In the genomic region with DNA sequence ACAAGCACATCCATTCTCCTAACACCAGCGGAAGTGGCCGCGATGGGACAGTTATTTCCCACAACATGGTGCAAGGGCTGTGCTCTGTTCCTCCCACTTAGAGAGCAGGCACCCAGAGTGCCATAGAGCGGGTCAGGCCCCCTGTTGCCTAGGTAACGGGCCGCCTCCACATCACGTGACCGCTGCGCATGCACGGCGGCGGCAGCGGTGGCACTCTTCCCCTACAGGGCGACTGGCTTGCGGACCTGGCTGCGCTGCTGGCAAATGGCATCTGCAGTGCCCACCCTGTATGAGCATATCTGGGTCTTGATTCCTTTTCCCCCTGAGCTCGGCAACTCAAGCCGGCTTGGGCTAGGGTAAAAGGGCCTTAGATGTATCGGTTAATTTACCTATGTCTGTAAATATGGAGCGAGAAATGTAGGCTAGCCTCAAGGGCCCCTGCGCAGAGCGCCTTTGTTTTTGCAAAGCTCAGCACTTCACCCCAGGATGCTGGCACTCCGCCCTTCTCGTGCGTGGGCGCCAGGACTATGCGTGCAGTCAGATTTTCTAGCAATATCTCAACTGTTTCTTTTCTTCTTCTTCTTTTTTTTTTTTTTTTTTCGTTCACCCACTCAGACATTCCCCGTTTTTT, we compare ENCODE assay signal across 8 mouse cellular contexts. TPM values are rescaled to one million over a fixed set of nuclear protein-coding genes. Genes with fewer than 3 reads are reported as not detected.
DNase-seq lines count a peak whose midpoint lies in the region; ATAC-seq and TF ChIP-seq lines count a peak whose summit lies in the region.

No protein-coding gene starts in this region.

- no peaks in the 10 kb centered on the region for H3K27me3 ChIP-seq in embryonic facial prominence, embryonic 14.5 days (replicated peaks; ENCODE audit: control insufficient read depth, insufficient read depth, low read length)
- no peaks in the 10 kb centered on the region for H3K27me3 ChIP-seq in limb, embryonic 13.5 days
- no peaks in the 10 kb centered on the region for H3K27me3 ChIP-seq in midbrain, embryonic 15.5 days (replicated peaks)

- TF ChIP-seq CTCF in bone marrow, adult 2 months (IDR thresholded peaks at IDR 0.05; ENCODE audit: control insufficient read depth, insufficient read depth, low read length), result no peak

- H3K9ac ChIP-seq in embryonic facial prominence, embryonic 14.5 days (ENCODE audit: low read depth, low read length), result peak overlapping the region; percentile 65
- peak overlapping the region; percentile 68 for H3K9ac ChIP-seq in limb, embryonic 13.5 days
- H3K9ac ChIP-seq in midbrain, embryonic 15.5 days, result peak overlapping the region; percentile 65

- peak; percentile 62; the same call in 1 of the 2 replicates for TF ChIP-seq POLR2A in bone marrow, adult 2 months (IDR thresholded peaks at IDR 0.05; ENCODE audit: borderline replicate concordance, control insufficient read depth, low read depth, low read length)

- H3K4me1 ChIP-seq in bone marrow, adult 2 months (ENCODE audit: control insufficient read depth, insufficient read depth, low read length), result peaks cover 8% of the 10 kb centered on the region
- H3K4me1 ChIP-seq in embryonic facial prominence, embryonic 14.5 days (ENCODE audit: control insufficient read depth, insufficient read depth, low read length), result peaks cover 28% of the 10 kb centered on the region
- peaks cover 38% of the 10 kb centered on the region for H3K4me1 ChIP-seq in limb, embryonic 13.5 days
- peaks cover 29% of the 10 kb centered on the region for H3K4me1 ChIP-seq in midbrain, embryonic 15.5 days

- peak; percentile 96 for DNase-seq in 3T3-L1 (ENCODE audit: low read depth, low spot score)
- DNase-seq in embryonic facial prominence, embryonic 14.5 days (ENCODE audit: low spot score), result peak; percentile 96
- peak; percentile 86 for DNase-seq in heart, adult 8-10 months (ENCODE audit: low spot score)
- peak; percentile 91 to 92 for DNase-seq in kidney, adult 8-10 months
- DNase-seq in spleen, adult 18-20 months, result peak; percentile 91

- peak; percentile 98 for ATAC-seq in embryonic facial prominence, embryonic 14.5 days (ENCODE audit: low read depth)
- peak; percentile 96 for ATAC-seq in limb, embryonic 13.5 days (ENCODE audit: low FRiP score, low read depth)
- peak; percentile 96 for ATAC-seq in midbrain, embryonic 15.5 days (replicated peaks)

- under 1% methylated on average over 29 of the region's 29 CpGs for WGBS in bone marrow, adult 2 months
- WGBS in embryonic facial prominence, embryonic 14.5 days, result 2% methylated on average over 29 of the region's 29 CpGs
- WGBS in limb, embryonic 13.5 days, result 2% methylated on average over 29 of the region's 29 CpGs
- WGBS in midbrain, embryonic 15.5 days, result 2% methylated on average over 29 of the region's 29 CpGs

- H3K4me2 ChIP-seq in embryonic facial prominence, embryonic 14.5 days (ENCODE audit: low read depth, low read length), result peak overlapping the region; percentile 73
- H3K4me2 ChIP-seq in limb, embryonic 13.5 days (replicated peaks), result peak overlapping the region; percentile 80
- peak overlapping the region; percentile 72 for H3K4me2 ChIP-seq in midbrain, embryonic 15.5 days

- no peaks in the 10 kb centered on the region for H3K9me3 ChIP-seq in embryonic facial prominence, embryonic 14.5 days (ENCODE audit: control insufficient read depth, low read length)
- H3K9me3 ChIP-seq in limb, embryonic 13.5 days, result no peaks in the 10 kb centered on the region
- H3K9me3 ChIP-seq in midbrain, embryonic 15.5 days, result no peaks in the 10 kb centered on the region

- H3K27ac ChIP-seq in bone marrow, adult 2 months (ENCODE audit: control insufficient read depth, insufficient read depth, low read depth, low read length, poor library complexity), result peak overlapping the region; percentile 26
- H3K27ac ChIP-seq in embryonic facial prominence, embryonic 14.5 days (replicated peaks; ENCODE audit: low read depth, low read length), result peak overlapping the region; percentile 89
- H3K27ac ChIP-seq in limb, embryonic 13.5 days, result peak overlapping the region; percentile 69
- peak overlapping the region; percentile 98 for H3K27ac ChIP-seq in midbrain, embryonic 15.5 days

- H3K36me3 ChIP-seq in embryonic facial prominence, embryonic 14.5 days (ENCODE audit: control insufficient read depth, insufficient read depth, low read length), result no peaks in the 10 kb centered on the region
- peaks cover 14% of the 10 kb centered on the region for H3K36me3 ChIP-seq in limb, embryonic 13.5 days
- H3K36me3 ChIP-seq in midbrain, embryonic 15.5 days (replicated peaks), result no peaks in the 10 kb centered on the region

- peak overlapping the region; percentile 55 for H3K4me3 ChIP-seq in bone marrow, adult 2 months (replicated peaks; ENCODE audit: control insufficient read depth, low read depth, low read length)
- peak overlapping the region; percentile 44 for H3K4me3 ChIP-seq in embryonic facial prominence, embryonic 14.5 days (ENCODE audit: low read depth, low read length)
- H3K4me3 ChIP-seq in limb, embryonic 13.5 days, result peak overlapping the region; percentile 50
- peak overlapping the region; percentile 43 for H3K4me3 ChIP-seq in midbrain, embryonic 15.5 days

RNA-seq across cellular contexts. Expression of gene Itpkb, which starts 35.0 kb away (rescaled TPM):
- polyA plus RNA-seq in bone marrow, adult 2 months (2011; ENCODE audit: insufficient read depth, insufficient read length, low replicate concordance, missing spikeins), result 11.4 and 18.1 TPM in 2 replicates
- 7.4 and 7.6 TPM in 2 replicates for polyA plus RNA-seq in embryonic facial prominence, embryonic 14.5 days (2014; fragmentation: Nextera tagmentation; extraction: Ambion mirVana)
- total RNA-seq in heart, adult 8-10 months (2022), result 10 to 100 TPM; 40.9 to 59.4 (median 57.3) TPM
- polyA plus RNA-seq in limb, embryonic 13.5 days (2015; fragmentation: Nextera tagmentation; extraction: Ambion mirVana), result 9.5 and 10.1 TPM in 2 replicates
- polyA plus RNA-seq in midbrain, embryonic 15.5 days (2015; fragmentation: Nextera tagmentation; extraction: Ambion mirVana), result 2.5 and 3.0 TPM in 2 replicates

Comparison
In these comparisons a context has a peak if more than half of its experiments do, and no peak if none do; other contexts are left out.
1. Peak in every context shown above with its lines: DNase-seq, ATAC-seq, H3K4me3 ChIP-seq and H3K27ac ChIP-seq.
2. H3K27ac ChIP-seq: peak in every context shown above with its lines; median percentile 98 in midbrain, embryonic 15.5 days; 89 in embryonic facial prominence, embryonic 14.5 days; 69 in limb, embryonic 13.5 days; 26 in bone marrow, adult 2 months.